Mouse (Mus musculus) bone marrow, adult 2 months (tissue): Measurements from ENCODE around the gene Foxo1.

Experiments used
- CTCF ChIP-seq: fragments of 200-500 bp; IDR thresholded peaks from 2 replicates; pipeline ENCODE4 v1.5.1; 2011; ENCODE audit warnings: low read length, control low read depth; ENCODE audit not compliant: control insufficient read depth, insufficient read depth
- POLR2A ChIP-seq: fragments of 200-500 bp; IDR thresholded peaks from 2 replicates; pipeline ENCODE4 v1.6.1; 2011; ENCODE audit warnings: low read depth, mild to moderate bottlenecking, control low read depth, low read length, borderline replicate concordance; ENCODE audit not compliant: control insufficient read depth

- TF ChIP-seq POLR2A = no peak
- no peak for TF ChIP-seq CTCF
Measured at GRCm38 (mm10) chr3:52396121-52396731, 128.1 kb downstream of the Foxo1 start.
